Mouse (Mus musculus): ENCODE results near the gene Chst11.
"Not testable (repeated sequence)": the region's sequence is repeated elsewhere in the genome, so short reads cannot be mapped to it uniquely, and the experiment has no call there.

The Chst11 gene

GRCm38 (mm10) chr10:83107921-83108738 lies 122.8 kb downstream of the Chst11 start:
- no peak for DNase-seq (ENCODE audit: low read depth, low spot score)

- DNase-seq (ENCODE audit: low read depth, low spot score) = no peak
Measured at GRCm38 (mm10) chr10:83108946-83109345, 123.6 kb downstream of the Chst11 start.

DNA sequence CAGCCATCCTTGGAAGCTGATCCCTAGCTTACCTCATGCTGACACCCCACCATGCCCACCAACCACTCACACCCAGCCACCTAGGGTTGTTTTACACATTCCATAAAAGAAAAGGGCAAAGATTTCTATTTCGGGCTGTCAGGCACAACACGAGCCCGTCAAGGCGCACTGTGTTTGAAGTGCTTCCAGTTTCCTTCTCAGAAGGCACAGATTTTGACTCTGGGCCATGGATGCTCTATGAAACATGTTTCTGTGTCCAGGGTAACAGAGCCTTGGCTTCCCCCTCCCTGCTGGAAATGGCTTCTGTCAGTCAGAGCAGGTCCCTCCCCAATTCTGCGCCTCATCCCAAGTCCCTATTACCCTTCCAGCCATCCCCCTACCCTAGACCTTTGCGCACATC lies 125.7 kb downstream of the Chst11 start:
- no peak for DNase-seq (ENCODE audit: low read depth, low spot score)

DNA sequence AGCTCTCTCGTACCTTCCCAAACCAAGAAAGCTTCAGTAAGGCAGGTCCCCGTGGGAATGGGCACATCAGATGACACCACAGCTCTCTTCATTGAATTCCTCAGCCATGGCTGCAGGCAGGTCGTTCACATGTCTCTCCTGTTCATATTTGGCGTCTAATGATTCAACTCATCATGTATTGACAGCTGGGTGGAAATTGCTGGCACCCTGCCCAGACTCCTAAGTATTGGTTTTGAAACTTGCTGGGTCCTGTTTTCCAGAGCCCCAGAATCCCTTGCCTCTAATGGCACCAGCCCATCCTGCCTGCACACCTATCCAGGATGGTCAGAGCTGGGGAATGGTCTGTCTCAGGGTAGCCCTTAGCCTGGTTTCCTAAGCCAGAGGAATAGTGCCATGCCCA lies 127.0 kb downstream of the Chst11 start:
- no peak for DNase-seq (ENCODE audit: low read depth, low spot score)

DNA sequence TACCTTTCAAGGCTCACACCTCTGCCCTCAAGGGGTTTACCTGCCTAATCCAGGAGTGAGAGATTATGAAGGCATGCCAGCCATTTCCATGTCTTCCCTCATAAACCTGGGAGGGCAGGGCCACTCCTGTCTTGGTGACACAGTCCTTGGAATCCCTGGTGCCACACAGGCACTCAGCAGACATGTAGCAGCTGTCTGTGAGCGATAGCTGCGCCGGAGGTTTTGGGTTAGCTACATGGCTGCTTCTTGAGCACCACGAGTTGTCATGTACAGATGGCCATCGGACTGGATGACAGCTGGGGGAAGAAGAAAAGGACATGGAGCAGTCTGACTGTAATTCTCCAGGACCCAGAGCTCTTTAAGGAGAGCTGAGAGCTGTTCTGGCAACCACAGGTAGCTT lies 129.3 kb downstream of the Chst11 start:
- no peak for DNase-seq (ENCODE audit: low read depth, low spot score)

GRCm38 (mm10) chr10:83116889-83117288 lies 131.6 kb downstream of the Chst11 start:
- no peak for DNase-seq (ENCODE audit: low read depth, low spot score)

- no peak for DNase-seq (ENCODE audit: low read depth, low spot score)
Measured at GRCm38 (mm10) chr10:83117851-83118250, 132.6 kb downstream of the Chst11 start.

- no peak for DNase-seq (ENCODE audit: low read depth, low spot score)
Measured at GRCm38 (mm10) chr10:83118613-83119012, 133.3 kb downstream of the Chst11 start.

DNA sequence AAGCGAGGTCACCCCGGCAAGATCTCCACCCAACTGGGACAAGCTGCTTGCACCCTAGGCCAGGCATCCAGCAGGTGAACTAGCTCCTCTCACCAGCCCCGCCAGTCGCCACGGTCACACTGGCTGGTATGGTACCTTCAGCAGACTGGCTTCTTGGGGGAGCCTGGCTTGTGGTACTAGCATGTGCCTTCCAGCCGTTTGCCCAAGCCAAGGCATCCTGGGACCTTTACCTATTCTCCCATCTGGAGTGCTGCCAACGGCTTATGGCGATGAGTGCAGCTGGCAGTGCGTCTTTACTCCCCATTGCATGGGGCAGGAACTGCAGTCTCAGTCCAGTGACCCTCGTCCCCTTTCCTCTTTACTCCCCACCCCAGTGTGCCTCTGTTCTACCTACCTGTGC lies 133.7 kb downstream of the Chst11 start:
- DNase-seq (ENCODE audit: low read depth, low spot score) = no peak

DNA sequence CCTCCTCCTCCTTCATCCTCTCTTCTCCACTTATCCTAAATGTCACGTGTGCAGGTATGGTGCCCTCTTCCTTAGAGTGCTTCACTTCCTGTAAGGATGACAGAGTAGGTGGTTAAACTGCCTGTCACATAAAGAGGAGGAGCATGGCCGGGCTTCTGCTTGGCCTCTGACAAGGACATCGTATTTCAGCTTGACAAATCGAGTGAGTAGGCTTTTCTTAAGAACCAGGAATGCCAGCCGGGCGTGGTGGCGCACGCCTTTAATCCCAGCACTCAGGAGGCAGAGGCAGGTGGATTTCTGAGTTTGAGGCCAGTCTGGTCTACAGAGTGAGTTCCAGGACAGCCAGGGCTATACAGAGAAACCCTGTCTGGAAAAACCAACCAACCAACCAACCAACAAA lies 134.2 kb downstream of the Chst11 start:
- DNase-seq (ENCODE audit: low read depth, low spot score) = not testable (repeated sequence)

- DNase-seq (ENCODE audit: low read depth, low spot score) = no peak
Measured at GRCm38 (mm10) chr10:83119909-83120308, 134.6 kb downstream of the Chst11 start.

- DNase-seq (ENCODE audit: low read depth, low spot score) = no peak
Measured at GRCm38 (mm10) chr10:83120938-83121337, 135.6 kb downstream of the Chst11 start.

DNA sequence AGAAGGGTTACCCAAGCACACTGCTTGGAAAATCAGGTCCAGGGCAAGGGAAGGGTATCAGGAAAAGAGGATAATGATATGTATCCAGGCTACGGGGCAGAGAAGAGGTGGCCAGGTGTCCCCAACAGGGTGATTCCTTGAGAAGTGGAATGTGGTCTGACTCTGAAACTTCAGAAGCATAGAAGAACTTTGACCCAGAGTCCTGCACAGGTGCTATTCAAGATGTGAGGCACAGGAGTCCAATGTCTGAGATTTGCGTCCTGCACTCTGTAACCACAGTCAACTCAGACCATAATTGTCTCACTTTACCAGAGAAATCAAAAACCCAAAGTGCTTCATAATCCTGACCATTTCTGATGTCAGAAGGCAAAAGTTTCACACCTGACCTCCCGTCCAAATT lies 139.3 kb downstream of the Chst11 start:
- no peak for DNase-seq (ENCODE audit: low read depth, low spot score)

DNA sequence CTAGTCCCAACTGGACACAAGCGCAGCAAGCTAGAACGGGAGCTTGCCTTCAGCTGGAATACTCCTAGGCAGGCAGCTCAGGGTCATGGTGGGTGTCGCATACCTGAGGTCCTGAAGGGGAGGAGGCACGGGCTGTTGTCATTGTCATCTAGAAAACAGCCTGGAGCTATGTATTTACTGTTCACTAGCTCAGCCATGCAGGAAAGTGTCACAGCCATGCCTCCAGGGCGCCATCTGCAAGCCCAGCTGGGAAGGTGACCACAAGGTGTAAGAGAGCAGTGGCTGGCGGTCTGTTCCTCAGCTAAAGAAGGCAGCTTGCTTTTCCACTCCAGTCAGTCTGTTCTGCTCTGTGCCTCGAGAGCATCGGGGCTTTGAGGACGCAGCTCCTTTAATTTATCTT lies 141.1 kb downstream of the Chst11 start:
- no peak for DNase-seq (ENCODE audit: low read depth, low spot score)

DNA sequence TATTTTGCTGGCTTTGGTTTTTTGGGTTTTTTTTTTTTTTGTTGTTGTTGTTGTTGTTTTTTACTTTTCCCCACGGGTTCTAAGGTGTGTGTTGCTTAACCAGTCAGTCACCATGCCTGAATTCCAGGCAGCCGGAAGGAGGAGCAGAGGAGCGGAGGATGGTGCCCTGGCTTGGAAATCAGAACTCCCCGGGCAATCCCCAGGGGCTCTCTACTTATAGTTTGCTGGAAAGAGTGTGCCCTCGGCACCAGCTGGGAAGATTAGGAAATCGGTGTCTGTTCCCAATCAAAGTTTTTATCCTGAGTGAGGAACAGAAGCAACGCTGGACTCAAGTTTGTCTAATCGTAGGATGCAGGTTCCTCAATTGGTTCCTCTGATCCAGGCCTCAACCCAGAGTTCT lies 143.1 kb downstream of the Chst11 start:
- no peak for DNase-seq (ENCODE audit: low read depth, low spot score)

DNA sequence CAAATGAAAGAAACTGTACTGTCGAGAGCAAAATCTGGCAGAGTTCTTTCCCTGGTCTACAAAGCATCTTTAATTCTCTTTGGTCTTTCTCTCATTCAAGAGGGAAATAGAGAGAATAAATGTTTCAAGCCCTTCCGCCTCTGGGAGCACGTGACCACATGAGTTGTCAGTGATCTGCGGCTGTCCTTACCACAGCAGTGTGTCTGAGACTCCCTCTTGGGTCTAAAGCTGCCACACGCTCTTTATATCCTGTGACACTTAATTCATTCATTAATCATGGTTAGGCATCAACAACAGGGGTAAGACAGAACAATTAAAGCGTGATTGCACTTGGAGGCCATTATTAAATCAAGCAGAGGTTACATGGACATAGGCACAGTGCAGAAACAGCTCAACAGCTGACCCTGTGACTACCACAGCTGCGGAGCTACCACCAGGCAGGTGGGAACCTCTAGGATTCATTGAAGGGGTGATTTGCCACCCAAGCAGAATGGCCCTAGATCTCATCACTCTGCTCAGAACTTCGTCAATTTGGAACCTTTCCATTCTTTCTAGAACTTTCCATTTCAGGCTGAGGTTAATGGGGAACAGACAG lies 144.4 kb downstream of the Chst11 start:
- DNase-seq (ENCODE audit: low read depth, low spot score) = peak; percentile 51

GRCm38 (mm10) chr10:83130611-83131010 lies 145.3 kb downstream of the Chst11 start:
- no peak for DNase-seq (ENCODE audit: low read depth, low spot score)

DNA sequence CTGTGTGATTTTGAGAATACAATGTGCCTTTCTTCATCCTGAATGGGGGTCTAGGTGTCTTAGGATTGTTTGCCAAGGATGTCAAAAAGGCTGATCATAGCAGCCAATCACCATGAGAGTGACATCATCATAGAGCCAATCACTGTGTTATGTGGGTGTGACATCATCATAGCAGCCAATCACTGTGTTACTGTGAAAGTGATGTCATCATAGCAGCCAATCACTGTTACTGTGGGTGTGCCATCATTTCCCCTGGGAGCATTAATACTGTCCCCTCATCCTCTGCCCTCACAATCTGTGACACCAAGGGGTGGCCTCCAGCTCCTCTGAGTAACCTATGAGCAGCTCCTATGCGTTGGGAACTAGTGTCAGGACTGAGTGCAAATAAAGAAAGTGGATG lies 146.6 kb downstream of the Chst11 start:
- no peak for DNase-seq (ENCODE audit: low read depth, low spot score)

- no peak for DNase-seq (ENCODE audit: low read depth, low spot score)
Measured at GRCm38 (mm10) chr10:83133866-83134570, 148.7 kb downstream of the Chst11 start.

GRCm38 (mm10) chr10:83134896-83135295 lies 149.6 kb downstream of the Chst11 start:
- no peak for DNase-seq (ENCODE audit: low read depth, low spot score)

GRCm38 (mm10) chr10:83135963-83136362 lies 150.7 kb downstream of the Chst11 start:
- DNase-seq (ENCODE audit: low read depth, low spot score) = no peak

GRCm38 (mm10) chr10:83137103-83137502 lies 151.8 kb downstream of the Chst11 start:
- no peak for DNase-seq (ENCODE audit: low read depth, low spot score)

DNA sequence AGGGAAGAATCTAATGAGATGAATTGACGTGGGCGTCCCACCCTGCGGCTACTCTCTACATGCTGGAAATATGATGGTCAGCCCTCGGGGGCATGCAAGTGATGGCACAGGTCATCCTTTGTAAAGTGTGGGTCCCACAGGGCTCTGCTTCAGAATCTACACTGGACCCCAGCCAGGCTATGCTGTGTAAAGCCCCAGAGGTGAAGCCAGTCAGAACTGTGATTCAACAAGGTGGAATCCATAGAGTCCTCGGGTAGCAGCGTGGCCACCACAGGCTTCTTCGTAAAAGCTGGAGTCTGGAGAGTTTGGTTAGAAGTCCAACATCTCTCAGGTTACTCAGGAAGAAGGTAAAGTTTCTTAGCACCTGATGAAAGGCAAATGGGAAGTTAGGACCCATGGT lies 154.0 kb downstream of the Chst11 start:
- no peak for DNase-seq (ENCODE audit: low read depth, low spot score)
